Mouse (Mus musculus) gonadal fat pad, adult 2 months (tissue): ENCODE results near the gene Tbc1d12. TPM values are rescaled to one million over a fixed set of nuclear protein-coding genes. Genes with fewer than 3 reads are reported as not detected.

Experiments
- DNase-seq: peaks from one replicate; pipeline ENCODE4 v3.0.0-alpha.2; 2012; ENCODE audit warnings: low read depth
- polyA plus RNA-seq: library from polyadenylated mRNA; depleted of rRNA; stranded (reverse); fragments of >200 nt; gene quantifications from 2 replicates; pipeline ENCODE4 v1.2.3, GENCODE M21; 2012; rRNA removed

Tbc1d12 gene
- polyA plus RNA-seq, 1 experiment = 3.6 TPM

DNA sequence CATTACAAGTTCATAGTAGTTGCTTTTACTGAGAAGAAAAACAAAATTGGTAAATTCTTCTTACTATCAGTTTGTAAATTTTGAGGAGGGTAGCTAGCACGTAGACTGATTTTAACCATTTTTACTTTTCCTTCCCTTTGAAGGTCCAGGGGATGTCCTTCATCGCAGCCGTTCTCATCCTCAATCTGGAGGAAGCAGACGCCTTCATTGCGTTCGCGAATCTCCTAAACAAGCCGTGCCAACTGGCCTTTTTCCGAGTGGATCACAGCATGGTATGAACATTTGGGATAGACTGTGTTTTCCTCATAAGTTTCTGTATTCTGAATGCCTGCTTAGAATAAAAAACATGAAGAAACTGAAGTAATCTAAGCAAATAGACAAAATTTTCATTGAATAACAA is 77.4 kb downstream of the Tbc1d12 start:
- DNase-seq = no peak

GRCm38 (mm10) chr19:38914926-38915325 is 78.5 kb downstream of the Tbc1d12 start:
- no peak for DNase-seq

GRCm38 (mm10) chr19:38915677-38916076 is 79.3 kb downstream of the Tbc1d12 start:
- no peak for DNase-seq

DNA sequence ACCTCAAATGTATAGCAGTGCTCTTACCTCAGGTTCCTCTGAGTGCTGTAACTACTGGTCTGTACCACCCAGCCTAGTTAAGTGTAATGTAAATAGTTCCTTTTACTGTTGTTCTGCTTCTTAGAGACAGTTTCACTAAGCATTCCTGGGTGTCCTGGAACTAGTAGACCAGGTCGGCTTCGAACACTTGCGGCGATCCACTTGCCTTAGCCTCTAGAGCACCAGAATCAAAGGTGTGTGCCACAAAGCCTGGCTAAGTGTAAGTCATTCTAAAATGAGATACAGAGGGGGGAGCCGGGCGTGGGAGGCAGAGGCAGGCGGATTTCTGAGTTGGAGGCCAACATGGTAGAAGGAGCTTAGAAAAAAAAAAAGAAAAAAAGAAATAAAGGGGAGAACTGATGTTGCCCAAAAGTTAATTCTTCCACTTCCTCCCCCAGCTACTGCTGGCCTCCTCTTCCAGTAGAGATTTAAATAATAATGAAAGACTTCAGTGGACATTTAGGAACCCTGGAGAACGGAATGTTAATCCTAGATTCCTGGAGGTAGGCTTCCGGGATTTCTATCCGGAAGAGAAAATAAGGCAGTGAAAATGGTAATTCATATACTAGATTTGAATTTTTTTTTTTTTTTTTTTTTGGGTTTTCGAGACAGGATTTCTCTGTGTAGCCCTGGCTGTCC is 92.2 kb downstream of the Tbc1d12 start:
- no peak for DNase-seq

DNA sequence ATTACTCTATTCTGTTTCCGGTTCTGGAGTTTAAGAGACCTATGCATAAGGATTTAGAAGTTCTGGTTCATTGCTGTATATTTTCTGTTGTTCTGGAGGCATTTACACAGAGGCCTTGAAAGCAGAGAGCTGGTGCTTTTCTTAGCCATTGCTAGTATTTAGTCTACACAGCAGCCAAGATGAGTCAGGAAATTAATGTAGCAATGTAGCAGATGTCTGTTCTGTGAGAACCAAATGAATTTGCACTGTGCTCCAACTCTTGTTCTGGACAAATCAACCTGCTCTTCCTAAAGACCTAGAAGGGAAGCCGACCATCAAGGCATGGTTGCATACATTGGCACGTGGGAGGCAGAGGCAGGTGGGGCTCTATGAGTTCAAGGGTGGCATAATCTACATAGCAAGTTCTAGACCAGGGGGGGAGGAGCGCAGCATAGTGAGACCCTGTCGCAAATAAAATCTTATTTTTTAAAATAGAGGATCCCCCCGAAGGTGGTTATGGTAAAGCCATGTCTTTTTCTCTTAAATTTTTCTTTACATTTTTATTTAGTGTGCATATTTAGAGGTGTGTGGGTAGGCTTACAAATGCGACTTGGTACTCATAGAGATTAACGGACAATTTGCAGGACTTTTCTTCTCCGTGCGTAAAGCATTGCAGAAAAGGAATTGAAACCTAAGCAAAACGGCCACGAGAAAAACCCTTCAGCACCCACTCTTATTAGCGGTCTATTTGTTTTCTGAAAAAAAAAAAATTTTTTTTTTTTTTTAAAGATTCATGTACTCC is 93.3 kb downstream of the Tbc1d12 start:
- DNase-seq = no peak

- DNase-seq = no peak
These were observed 93.9 kb downstream of the Tbc1d12 start for GRCm38 (mm10) chr19:38930252-38930787.

- no peak for DNase-seq
These were observed 94.6 kb downstream of the Tbc1d12 start, which contains the start of gene Hells for GRCm38 (mm10) chr19:38930788-38931565. Hells (plus strand) TSS chr19:38930915.

DNA sequence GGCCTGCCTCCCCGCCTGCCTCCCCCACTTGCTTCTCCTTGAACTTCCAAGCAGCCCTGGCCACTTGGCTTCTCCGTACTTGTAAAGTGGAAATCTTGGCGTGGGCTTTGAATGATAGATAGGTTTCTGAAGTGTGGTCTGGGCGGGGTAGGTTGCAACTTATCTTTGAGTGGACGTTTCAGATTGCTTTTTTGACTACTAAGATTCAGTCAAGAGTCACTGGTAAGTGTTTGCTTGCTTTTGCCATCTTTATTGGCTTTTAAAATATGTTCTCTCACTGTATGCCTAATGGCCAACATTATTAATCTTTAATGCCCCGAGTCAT is 95.1 kb downstream of the Tbc1d12 start:
- DNase-seq = no peak

- DNase-seq = no peak
These were observed 108.4 kb downstream of the Tbc1d12 start for GRCm38 (mm10) chr19:38944590-38945307.

Other genes starting within 250 kb of the Tbc1d12 start
- gene Noc3l, start 17.3 kb upstream of the Tbc1d12 start, polyA plus RNA-seq = 3.8 and 4.0 TPM in 2 replicates
- gene Hells, start 94.3 kb downstream of the Tbc1d12 start, polyA plus RNA-seq = 0.39 and 0.43 TPM in 2 replicates
- gene Cyp2c55, start 170.4 kb downstream of the Tbc1d12 start, polyA plus RNA-seq = 0.09 TPM in 1 of 2 replicates, not detected in the other
- not detected in 2 replicates for gene Cyp2c65, start 224.4 kb downstream of the Tbc1d12 start, polyA plus RNA-seq